Mouse (Mus musculus) adrenal gland, postnatal 10 days (tissue): Measurements from ENCODE around the gene Rit1. TPM values are rescaled to one million over a fixed set of nuclear protein-coding genes. Genes with fewer than 3 reads are reported as not detected.
"Not testable (repeated sequence)": the region's sequence is repeated elsewhere in the genome, so short reads cannot be mapped to it uniquely, and the experiment has no call there.

Experiments used
- DNase-seq: peaks from one replicate; pipeline ENCODE4 v3.0.0; 2021; ENCODE audit warnings: mixed read lengths
- long read RNA-seq, 2 experiments: library from polyadenylated mRNA; stranded (forward); transcript quantifications; one replicate each; pipeline ENCODE4 v2.0.0; 2021
- total RNA-seq, 2 experiments: library from RNA; stranded (reverse); gene quantifications; 2 replicates each; pipeline ENCODE4 v1.2.3; 2021

The Rit1 gene
- 10 to 100 TPM; 39.0 to 44.9 TPM for total RNA-seq
- long read RNA-seq, experiment 1, transcript Rit1-201 (6 exons, 1,204 nt) = major isoform, 27 of 44 reads
- long read RNA-seq, experiment 1, partial matches to known transcripts = 9 of 44 reads
- long read RNA-seq, experiment 1, other reads (novel, unspliced or antisense) = 5 of 44 reads
- long read RNA-seq, experiment 2, transcript Rit1-201 (6 exons, 1,204 nt) = major isoform, 24 of 36 reads
- long read RNA-seq, experiment 2, partial matches to known transcripts = 3 of 36 reads
- long read RNA-seq, experiment 2, other reads (novel, unspliced or antisense) = 7 of 36 reads

DNA sequence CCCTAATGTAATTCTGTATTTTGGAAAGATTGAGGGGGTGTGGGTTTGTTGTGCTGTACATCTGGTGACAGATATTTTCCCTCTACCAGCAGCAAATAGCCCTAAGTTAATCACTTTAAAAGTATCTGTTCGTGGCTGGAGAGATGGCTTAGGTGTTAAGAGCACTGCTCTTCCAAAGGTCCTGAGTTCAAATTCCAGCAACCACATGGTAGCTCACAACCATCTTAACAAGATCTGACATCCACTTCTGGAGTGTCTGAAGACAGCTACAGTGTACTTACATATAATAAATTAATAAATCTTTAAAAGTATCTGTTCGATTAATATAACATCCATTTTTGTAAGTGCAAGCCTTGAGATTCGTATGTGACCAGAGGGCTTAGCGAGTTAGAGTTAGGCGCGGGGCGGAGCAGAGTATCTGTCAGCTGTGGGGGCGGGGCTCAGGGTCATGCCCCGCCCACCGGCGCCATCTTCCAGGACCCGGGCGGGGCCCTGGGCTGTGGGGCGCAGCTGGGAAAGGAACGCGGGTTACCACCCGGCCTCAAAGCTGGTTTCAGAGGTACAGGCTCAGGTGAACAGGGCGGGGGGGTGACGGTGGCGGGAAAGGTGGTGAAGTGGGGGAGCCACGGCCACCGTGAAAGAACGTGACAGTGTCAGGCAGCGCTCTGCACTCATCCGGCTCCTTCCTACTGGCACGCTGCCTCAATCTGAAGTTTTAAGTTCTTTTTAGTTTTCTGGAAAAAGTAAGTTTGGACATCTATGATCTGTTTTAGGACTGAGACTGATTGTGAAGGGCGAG, at the start of gene Rit1:
Rit1 (plus strand) TSS at position 440 of the 799 bp plus-strand sequence.
- peak; percentile 93 for DNase-seq

DNA sequence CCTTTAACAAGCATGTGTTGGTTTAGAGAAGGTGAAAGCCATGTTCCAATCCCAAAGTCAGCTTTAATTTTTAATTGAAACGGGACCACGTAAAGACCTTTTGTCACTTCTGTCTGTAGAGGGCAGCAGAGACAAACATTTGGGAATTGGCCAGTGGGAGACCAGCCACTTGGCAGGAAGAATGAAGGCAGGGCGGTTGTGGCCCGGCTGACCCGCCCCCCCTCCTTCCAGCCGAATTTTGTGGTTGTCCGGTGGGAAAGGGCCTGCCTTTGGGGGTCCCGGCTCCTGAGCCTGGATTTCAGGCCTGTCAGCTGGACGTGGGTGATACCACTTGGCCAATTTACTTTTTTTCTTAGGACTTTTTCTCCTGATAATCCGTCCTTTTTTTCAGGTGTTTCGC, 39.2 kb upstream of the Rit1 start:
- peak; percentile 82 for DNase-seq

- DNase-seq = no peak
Measured at GRCm38 (mm10) chr3:88683814-88684213, 32.8 kb upstream of the Rit1 start.

GRCm38 (mm10) chr3:88684236-88684979, 32.2 kb upstream of the Rit1 start:
- no peak for DNase-seq

DNA sequence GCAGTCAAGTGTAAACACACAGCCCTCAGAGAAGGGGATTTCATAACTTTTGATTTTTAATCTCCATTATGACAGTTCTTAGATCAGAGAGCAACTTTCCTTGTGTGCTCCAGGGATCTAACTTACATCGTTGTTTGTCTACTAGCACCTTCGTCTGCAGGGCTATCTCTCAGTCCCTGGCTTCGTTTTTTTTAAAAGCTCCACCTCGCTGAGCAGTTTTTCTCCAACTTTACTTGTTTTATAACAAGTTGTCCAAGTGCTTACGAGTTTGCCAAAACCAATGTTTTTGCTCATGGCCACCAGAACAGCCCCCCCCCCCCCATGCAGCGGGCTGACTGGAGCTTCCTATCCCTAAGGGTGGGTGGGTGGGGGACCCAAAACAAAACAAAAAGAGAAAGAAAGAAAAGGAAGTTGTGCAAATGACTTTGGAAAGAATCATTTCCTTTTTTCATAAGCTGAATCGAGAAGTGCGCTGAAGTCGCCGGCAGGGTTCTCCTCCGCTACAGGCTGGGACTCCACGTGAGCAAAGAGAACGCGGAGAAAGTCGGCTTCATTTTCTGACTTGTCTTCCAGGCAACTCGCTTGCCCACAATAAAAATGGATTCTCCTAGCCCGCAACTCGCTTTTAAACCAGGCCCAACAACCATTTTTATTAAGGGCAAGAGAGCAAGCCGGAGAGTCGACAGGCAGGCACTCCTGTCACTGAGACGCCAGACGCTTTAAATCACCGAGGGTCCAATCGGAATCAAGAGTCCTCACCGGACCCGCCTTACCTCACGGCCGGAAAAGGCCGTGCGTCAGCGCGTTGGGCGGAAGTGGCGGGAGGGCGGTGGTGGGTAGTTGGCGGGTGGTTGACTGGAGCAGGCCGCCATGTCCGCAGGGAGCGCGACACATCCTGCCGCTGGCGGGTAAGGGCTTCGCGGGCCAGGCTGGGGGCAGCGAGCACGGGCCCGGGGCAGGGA, 31.4 kb upstream of the Rit1 start, which contains the start of gene Khdc4:
Khdc4 (plus strand) TSS at position 824 of the 962 bp plus-strand sequence.
- peak; percentile 97 for DNase-seq

DNA sequence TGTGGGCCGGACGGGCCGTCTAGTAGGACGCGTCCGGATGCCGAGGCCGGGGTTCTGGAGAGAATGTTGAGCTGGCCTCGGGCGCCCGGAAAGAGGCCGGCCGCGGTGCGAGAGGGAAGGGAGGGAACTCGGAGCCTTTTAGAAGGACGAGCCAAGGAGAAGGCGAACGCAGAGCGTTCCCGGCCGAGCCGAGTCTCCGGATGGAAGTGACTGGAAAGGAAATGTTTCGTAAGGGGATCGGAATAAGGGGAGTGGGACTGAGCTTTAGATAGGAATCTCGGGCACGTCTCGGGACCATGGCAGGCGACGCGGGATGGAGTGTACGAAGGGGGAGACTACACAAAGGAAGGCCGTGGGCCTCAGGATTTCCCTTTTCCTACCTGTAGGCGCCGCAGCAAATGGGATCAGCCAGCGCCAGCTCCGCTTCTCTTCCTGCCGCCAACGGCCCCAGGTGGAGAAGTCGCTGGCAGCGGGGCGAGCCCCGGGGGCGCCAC, 30.6 kb upstream of the Rit1 start:
- no peak for DNase-seq

GRCm38 (mm10) chr3:88686734-88687611, 29.7 kb upstream of the Rit1 start:
- DNase-seq = peak; percentile 16

- DNase-seq = no peak
Measured at GRCm38 (mm10) chr3:88689079-88689478, 27.6 kb upstream of the Rit1 start.

DNA sequence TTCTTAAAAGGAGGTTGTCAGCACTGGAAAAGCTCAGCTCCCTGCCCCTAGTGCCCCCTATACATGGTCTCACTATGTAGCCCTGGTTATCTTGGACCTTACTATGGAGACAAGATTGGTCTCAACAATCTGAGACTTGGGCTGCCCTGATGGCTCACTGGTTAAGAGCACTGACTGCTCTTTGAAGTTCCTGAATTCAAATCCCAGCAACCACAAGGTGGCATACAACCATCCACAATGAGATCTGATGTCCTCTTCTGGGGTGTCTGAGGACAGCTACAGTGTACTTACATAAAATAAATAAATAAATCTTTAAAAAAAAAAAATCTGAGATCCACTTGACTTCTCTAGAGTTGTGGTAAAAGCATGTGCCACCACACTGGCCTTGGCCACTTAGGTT, 21.1 kb upstream of the Rit1 start:
- DNase-seq = no peak

- DNase-seq = no peak
Measured at GRCm38 (mm10) chr3:88698051-88698450, 18.6 kb upstream of the Rit1 start.

- no peak for DNase-seq
Measured at GRCm38 (mm10) chr3:88698834-88699233, 17.8 kb upstream of the Rit1 start.

DNA sequence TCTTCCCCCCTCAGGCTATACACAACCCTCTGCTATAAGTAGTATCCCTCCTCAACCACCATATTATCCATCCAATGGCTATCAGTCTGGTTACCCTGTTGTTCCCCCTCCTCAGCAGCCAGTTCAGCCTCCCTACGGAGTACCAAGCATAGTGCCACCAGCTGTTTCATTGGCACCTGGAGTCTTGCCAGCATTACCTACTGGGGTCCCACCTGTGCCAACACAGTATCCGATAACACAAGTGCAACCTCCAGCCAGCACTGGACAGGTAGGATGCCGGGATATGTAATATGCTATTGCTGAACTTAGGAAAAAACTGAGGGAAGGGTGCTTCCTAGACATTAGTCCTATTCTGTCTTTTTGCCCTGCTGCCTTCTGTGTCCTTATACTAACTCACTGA, 16.4 kb upstream of the Rit1 start:
- no peak for DNase-seq

DNA sequence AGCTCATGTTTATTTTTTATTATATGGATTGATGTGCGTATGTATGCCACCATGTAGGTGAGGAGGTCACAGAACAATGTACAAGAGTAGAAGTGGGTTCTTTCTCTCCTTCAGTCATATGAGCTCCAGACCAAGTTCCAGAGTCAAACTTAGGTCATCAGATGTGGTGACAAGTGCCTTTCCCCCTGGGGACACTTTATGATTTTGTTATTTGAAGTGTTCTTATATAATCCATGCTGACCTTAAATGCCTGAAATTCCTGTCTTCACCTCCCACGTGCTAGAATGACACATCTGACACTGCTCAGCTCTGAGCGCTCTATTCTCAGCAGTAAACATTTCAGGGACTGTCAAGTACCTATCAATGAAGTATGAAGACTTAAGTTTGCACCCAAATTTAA, 15.4 kb upstream of the Rit1 start:
- no peak for DNase-seq

GRCm38 (mm10) chr3:88713709-88714108, 2.9 kb upstream of the Rit1 start:
- DNase-seq = no peak

GRCm38 (mm10) chr3:88714725-88715124, 1.9 kb upstream of the Rit1 start:
- DNase-seq = no peak

- not testable (repeated sequence) for DNase-seq
Measured at GRCm38 (mm10) chr3:88715716-88716115, 922 bp upstream of the Rit1 start.

- peak; percentile 37 for DNase-seq
Measured at GRCm38 (mm10) chr3:88717198-88717798, 660 bp downstream of the Rit1 start.

- no peak for DNase-seq
Measured at GRCm38 (mm10) chr3:88717831-88718230, 1.2 kb downstream of the Rit1 start.

GRCm38 (mm10) chr3:88719098-88719497, 2.5 kb downstream of the Rit1 start:
- peak; percentile 66 for DNase-seq

DNA sequence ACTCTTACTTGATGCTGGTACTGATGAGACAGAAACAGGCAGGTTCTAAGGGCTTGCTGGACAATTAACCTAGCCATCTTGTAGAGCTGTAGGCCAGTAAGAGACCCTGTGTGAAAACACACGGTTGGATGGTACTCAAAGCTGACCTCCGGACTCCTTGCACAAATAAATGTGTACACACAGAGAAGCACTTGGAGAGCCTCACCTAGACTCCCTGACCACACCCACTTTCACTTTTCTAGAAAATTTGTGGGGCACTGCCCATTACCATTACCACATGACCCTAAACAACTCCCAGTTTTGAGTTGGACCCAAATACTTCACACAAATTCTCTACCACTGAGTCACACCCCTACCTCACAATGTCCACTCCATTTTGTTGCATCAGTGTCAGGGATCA, 19.9 kb downstream of the Rit1 start:
- no peak for DNase-seq
